Mouse (Mus musculus) gastrocnemius, postnatal 36 days (tissue): ENCODE results near the gene Ebf1. TPM values are rescaled to one million over a fixed set of nuclear protein-coding genes. Genes with fewer than 3 reads are reported as not detected.

Experiments
- DNase-seq, 2 experiments: peaks; one replicate each; pipeline ENCODE4 v3.0.0; 2022
- intact Hi-C: fragments of 180-260 bp; cut with DNase I; formaldehyde crosslinking; loops from one replicate; pipeline ENCODE4 v1.15.1; 2025
- total RNA-seq, 2 experiments: library from RNA; stranded (reverse); gene quantifications; 2 replicates each; pipeline ENCODE4 v1.2.3; 2021

Ebf1 gene
- total RNA-seq, 2 experiments from 2014 or later = 9.5 to 10.0 TPM

DNA sequence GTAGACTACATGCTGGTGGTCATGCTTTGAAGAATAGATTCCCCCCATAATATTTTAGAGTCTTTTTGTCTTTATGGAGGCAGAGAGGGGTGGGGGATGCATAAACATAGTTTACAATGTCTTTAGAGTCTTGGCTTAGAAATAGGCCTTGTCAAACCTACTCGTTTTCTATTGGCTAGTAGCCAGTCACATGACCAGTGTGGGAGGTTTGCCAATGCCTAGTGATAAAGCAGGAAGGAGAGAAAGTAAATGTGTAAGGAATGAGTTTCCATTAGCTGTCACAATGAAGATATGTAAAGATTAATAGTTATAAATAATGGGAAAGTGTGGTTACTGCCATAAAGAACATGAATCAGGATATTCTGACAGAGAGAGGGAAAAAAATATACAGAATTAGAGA lies 256.8 kb downstream of the Ebf1 start:
- intact Hi-C loops = no loop called here
- DNase-seq = no peak

DNA sequence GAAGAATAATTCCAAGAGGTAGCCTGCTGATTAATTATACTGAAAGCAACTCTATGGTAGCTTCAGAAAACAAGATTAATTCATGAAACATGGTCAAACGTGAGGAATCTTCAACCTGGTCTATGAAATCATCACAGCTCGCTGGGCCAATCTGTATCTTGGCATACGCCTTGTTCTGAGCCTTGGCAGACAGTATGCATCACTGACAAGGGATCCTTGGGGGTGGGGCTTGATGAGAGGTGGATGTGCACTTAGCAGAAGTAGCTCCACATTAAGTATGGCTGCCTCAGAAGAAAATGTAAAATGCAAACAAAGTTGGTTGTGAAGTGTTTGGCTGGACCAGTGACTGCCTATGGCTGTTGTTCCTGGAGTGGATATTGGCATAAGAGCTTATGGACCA lies 258.1 kb downstream of the Ebf1 start:
- intact Hi-C loops = no loop called here
- DNase-seq = no peak

DNA sequence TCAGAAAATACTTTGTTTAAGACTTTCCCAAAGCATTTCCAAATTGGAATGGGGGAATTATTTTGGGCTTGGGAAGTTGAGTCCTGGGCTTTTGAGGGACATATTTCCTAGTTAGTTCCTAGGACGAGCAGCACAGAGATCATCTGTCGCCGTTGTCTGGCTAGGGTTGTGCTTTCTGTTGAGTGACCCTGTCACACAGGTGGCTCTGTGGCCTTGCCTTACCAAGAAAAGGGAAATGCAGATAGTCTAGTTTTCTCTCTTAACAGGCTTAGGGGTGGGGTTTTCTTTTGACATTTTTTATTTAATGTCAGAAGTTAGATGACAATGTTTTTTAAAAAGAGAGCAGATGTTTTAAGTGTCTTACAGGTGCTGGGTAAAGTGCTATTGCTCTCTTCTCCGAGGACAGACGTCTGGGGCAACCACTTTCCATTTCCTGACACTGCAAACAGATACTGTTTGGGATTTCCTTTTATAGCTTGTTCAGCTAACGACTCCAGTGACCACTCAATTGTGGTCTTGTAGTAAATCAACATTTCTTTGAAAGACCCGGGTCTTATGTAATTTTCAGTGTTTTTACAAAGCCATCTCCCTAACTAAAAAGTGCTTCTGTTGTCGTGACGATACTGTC lies 264.1 kb downstream of the Ebf1 start:
- intact Hi-C loops = no loop called here
- DNase-seq = no peak

DNA sequence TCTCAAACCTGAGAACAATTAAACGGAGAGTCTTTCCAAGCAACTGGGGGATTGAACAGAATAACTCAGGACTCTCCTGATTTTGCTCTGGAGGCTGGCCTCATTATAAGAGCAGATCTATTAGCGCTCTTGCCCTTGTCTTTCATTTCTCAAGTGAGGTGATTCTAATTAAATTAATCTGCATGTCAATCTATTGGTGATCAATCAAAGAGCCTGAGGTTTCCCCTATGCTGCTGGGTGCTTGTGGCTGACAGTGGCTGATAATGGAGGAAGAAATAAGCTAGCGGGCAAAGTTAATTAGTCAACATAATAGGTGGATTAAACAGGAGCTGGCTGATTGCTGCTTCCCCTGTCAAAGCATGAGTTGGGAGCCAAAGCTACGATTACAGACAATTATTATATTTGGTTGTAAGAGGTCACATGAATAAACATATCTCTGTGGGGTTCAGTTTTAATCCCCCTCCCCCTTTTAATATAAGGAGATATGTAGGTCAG lies 265.4 kb downstream of the Ebf1 start:
- intact Hi-C loops = no loop called here
- no peak for DNase-seq

DNA sequence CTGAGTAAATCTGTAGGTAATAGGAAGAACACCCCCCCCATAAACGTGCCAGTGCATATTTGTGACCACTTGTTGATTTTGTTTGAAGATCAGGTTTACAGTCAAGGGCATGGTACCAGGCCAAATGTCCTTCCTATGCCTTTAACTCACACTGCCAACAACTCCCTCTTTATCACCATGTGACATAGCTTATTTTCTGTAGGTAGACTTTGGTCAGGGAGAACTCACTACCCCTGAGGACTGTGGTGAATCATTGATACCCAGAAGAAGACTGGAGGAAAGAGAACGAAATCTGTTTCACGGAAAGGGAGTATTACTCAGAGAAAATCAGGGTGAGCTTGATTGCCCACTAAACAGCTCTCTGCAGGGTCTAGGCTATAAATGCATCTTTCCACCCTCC lies 267.2 kb downstream of the Ebf1 start:
- intact Hi-C loops = no loop called here
- DNase-seq = no peak

DNA sequence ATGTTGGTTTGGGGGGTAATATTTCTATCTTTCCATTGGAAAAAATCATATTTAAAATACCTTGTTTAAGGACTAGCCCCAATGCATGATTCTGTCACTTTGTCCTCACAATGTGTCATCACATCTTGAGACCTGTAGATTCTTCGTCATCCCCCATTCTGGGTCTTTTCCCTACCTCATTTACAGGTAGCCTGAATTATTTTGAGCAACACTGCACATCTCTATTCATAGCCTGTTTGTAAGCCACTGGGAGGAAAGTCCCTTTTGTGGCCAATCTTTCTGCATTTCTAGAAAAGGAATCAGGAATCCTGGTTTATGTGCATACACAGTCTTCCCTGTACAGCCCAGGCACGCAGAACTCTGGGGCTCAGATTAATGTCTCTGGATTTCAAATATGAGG lies 269.8 kb downstream of the Ebf1 start:
- no peak for DNase-seq
- intact Hi-C loops = no loop called here

DNA sequence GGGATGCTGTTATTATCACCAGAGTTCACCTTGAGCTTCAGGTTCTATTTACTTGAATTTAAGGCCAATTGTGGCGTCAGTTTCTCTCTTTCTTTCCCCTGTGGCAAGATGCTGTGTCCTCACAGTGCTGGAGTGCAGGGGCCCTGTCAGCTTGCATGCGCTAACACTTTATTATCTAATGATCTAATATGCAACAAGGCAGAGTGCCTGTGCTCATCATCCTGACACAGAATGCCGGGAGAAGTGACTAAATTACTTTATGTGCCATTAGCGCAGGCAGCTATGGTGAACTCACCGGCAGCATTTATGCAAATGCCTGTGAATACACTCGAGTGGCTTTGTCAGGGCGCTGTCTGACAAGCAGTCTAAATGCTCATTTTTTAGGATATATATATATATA lies 270.6 kb downstream of the Ebf1 start:
- intact Hi-C loops = no loop called here
- no peak for DNase-seq

DNA sequence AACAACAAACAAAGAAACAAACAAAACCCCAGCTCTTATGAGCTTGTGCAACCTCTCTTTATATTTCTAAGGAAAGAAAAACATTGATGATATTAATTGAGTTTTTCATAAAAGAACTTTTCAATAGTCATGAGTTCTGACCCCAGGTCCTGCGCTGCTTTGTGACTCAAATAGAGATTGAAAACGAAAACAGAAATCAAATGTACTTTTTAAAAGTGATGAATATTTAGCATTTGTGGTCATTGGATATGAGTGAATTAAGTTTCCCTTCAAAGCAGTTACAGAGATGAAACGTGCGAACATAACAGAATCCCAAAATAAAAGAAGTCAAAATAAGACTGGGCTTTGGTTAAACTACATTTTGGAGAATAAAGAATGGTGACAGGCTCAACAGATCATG lies 271.3 kb downstream of the Ebf1 start:
- no peak for DNase-seq
- intact Hi-C loops = no loop called here

DNA sequence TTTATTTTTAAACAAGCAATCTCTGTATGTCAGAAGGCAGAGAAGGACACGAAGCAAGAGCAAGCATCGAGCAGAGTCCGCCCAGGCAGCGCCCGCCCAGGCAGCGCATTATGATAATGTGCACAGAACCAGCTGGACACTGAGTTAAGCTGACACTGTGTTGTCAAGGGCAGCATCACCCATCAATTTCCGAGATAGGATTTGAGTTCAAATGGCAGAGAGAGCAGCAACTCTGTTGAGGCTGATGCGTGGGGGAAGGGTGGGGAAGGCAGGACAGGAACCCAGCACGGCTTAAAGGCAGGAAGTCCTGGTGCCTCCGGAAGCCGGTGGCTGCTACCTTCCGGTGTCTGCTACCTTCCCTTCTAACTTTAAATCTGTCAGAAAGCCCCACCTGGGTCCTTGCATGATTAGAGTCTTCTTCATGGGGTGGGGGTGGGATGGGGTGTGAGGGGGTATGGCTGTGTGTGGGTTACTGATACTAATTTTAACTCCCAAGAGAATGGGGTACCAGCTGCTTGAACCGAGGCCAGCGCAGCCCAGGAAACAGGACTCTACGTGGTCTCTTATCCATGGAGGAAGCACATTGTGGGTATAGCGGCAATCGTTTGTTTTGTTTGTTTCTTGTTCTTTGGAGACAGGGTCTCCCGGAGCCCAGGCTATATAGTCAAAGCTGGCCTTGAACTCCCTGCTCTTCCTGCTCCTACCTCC lies 275.9 kb downstream of the Ebf1 start:
- intact Hi-C loops = no loop called here
- DNase-seq = no peak

DNA sequence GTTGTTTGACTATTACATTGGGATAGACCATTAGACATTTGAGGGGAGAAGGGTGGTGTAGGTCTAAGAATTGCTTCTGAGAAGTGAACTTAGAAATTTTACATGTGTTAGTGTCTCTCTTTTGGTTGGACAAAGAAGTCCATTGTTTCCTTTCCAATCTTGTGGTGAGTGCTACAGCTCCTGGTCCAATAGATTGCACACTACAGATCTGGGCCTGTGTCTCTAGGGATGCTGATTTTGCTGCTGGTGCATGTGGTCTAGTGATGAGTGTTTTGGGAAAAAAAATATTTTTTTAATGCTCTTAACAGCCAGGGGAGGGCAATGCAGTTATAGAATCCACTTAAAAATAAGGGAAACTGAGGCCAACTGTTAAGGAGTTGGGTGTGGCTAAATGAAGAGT lies 276.9 kb downstream of the Ebf1 start:
- DNase-seq = no peak
- intact Hi-C loops = no loop called here

DNA sequence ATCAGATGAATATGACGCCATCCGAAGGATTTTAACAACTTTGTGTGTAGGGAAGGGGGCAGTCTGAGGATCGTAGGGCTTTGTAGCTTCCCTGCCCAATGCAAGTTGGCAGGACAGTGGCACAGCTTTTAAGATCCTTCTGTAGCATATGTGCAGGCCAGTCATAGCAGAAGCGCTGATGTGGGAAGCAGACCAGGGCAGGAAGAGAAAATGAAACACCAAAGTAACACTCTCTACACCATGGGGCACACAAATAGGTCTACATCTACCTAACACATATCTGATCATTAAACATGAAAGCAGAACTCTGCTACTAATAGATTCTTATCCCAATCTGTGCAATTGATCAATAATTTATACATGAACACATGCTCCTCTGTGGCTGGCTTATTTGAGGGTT lies 277.7 kb downstream of the Ebf1 start:
- DNase-seq = no peak
- intact Hi-C loops = no loop called here

DNA sequence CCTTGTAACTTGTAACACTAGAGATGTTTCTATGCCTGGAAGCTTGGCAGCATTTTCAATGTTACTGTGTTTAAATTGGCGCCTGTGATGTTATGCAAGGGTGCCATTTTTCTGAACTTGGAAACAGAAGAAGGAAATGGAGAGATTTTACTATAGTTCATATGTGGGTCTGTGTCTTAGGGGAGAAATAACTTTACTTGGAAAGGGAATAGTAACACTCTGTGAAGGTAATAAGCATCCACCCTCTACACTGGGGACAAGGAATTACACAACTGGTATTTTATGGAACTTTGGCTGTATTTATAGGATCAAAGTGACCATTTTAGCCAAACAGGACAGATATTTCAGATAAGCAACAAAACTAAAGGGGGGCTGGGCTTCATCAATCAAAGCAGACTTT lies 278.8 kb downstream of the Ebf1 start:
- no peak for DNase-seq
- intact Hi-C loops = no loop called here

DNA sequence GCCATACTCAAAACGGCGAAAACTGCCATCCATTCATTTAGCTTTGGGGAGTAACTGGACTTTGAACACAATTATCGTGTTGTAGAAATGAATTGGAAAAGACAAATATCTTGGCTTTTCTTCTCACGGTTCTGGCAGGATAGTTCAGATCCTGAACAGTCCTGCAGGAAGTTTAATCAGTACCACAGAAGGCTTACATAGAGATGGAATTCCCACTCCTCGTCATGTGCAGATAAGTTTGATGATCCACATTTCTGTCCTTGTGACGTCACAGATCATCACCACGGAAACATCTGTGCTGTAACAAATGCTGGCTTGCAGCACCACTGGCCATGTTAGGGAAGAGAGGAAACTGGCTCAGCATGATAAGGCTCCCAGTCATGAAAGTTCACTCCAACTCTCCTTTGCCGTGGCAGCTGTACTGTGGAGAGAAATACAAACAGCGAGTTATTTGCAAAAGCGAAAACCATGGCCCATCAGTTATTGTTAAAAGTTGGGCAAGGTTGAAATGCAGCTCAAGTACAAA lies 280.1 kb downstream of the Ebf1 start:
- intact Hi-C loops = no loop called here
- DNase-seq = no peak

DNA sequence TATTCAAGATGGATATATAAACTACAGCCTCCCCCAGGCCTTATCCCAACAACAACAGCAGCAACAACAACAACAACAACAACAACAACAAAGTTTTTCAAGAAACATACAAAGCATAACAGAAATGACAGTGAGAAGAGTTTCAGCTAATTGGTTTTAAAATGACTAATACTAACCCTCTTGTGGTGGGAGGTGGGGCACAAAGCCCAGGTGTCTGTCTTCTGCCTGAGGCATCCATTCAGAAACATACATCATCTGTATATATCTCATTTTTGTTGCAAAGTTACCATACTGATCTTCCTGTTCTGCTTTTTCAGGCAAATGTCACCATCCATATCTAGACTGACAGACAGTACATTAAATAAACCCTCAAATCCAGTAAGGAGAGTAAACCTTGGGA lies 282.4 kb downstream of the Ebf1 start:
- DNase-seq = no peak
- intact Hi-C loops = no loop called here

DNA sequence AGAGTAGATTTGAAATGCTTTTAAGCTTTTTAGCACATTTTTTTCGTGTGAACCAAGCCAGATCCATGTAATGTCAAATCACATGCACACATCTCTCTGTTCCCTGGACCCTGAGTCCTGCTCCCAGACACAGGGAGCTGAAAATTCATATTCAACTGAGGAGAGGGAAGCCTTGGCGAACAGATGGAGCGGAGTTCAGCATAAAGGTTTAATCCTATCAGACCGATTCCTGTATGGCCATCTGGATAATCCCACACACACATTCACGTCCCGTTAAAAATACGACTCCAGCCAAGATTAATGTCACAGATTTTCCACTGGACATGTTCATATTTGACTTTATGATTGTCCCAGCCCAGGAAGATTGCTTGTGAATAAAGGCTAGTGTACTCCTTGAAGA lies 282.8 kb downstream of the Ebf1 start:
- intact Hi-C loops = no loop called here
- no peak for DNase-seq

DNA sequence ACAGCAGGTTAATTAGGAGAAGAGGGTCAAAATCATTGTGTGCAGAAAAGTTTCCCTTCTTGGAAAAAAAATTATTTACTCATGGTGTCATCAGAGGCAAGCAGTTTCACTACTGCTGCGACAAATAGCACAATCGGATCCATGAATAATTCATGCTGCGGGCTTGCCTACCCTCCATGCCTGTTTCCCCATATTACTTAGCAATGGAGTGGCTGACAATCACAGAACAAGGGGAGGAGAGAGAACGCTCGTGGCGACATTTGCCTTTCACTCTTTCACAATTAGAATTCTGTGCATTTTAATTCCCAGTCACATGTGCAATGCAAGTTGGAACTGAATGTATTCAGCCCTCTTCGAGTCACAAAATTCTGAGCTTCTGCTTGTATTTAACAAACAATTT lies 283.4 kb downstream of the Ebf1 start:
- no peak for DNase-seq

DNA sequence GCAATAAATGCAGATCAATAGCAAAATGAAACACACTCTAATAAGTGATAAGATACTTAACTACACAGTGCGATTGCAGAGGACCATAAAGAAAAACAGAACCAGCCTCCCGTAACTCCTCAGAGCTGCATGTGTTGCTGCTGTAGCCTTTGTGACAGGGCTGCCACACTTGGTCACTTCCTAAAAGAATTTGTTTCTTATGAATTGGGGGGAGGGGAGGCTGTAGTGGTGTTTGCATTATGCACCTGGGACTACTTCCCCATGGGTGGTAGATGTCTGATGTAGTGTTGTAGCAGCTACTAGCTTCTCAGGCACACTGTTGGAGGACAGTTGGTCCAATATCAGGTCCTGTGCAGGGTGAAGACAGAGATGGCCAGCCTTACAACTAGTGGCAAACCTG lies 284.6 kb downstream of the Ebf1 start:
- intact Hi-C loops = no loop called here
- DNase-seq = no peak

More for the DNA sequence above, 283.4 kb downstream of the Ebf1 start:
- intact Hi-C loops = no loop called here

DNA sequence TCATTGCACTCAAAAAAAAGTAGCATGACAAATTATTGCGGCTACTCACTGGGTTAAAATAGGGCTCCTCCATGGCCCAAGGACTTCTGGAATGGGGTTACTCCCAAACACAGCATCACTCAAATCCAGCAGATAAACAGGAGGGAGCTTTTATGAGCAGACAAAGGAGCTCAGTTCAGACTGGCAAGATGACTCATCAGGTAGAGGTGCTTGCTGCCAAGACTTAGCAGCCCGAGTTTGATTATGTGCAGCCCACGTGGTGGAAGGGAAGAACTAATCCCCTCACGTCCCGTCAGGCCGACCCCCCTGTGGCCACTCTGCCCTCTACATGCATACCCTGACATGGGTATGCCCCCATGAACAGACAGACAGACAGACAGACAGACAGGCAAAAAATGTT lies 285.0 kb downstream of the Ebf1 start:
- intact Hi-C loops = no loop called here
- no peak for DNase-seq

DNA sequence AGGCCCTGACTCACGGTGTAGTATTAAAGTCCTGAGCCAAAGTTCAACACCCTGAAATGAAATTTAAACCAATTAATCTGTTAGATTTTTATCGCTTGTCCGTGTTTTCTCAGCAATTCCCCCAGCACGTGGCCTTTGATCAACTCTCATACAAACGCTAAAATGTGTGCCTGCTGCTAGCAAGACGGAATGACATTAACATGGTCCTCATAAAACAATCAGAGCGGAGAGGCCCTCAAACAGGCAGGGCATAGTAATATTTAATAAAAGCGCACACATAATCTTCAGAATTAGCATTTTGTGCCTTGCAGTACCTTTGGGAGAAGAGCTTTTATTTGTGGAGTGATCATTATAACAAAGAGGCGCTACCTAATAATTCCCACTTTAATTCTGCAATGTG lies 287.0 kb downstream of the Ebf1 start:
- intact Hi-C loops = no loop called here
- DNase-seq = no peak

DNA sequence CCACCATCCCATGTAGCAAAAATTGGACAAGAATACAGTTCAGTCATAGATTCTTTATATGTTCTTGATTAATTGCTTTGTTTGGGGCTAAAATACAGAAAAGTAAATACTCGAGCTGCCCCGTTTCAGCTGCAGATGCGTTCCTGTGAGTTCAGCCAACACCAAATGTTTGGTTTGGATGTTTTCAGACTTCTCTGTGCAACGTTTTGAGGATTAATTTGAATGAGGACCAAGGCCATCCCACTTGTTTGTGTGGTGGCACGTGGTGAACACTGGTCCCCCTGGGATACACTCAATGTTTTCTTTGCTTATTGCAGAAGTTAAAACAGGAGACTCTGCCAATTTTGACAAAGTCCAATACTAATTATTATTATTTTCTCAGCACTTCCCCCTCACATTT lies 289.3 kb downstream of the Ebf1 start:
- intact Hi-C loops = no loop called here
- DNase-seq = peak in 1 of 2 experiments; percentile 32

DNA sequence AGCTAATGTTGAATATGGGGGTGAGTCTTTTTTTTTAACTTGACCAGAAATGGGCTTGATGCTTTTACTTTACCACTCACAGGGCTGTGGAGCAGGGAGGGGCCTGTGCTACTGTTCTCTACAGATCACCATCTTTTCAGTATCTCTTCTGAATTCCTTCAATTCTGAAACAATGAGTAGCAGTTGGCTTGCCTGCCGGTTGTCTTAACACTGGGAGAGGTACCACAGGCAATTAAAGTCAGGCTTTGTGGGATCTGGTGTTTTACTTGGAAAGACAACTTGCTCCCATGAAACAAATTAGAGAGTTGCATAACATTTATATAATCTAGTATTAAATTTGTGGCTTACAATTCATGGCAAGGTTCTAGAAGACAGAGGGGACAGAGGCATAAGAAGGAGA lies 294.6 kb downstream of the Ebf1 start:
- DNase-seq = no peak
- intact Hi-C loops = no loop called here

DNA sequence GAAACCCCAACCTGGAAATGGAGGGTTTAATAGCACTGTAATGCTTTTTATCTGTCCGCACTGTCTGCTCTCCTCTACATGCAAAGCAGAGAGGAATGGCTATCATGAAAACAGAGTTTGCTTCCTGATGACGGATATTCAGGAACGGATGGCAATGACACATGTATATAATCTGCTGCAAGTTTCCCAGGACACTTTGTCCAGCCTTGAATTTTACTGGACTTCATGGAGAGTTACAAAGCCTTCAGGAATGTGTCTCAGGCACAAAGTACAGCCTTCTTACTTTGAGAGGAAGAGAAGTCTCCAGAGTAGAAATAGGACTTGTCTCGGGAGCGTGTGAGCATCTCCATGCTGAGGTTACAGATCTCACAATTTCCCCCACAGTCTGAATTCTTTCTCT lies 296.7 kb downstream of the Ebf1 start:
- intact Hi-C loops = no loop called here
- no peak for DNase-seq
